Mouse (Mus musculus): ENCODE data around the gene Hnrnpa1. TPM values are rescaled to one million over a fixed set of nuclear protein-coding genes. Genes with fewer than 3 reads are reported as not detected.
A peak's percentile ranks its signal among the peaks of the same experiment; 100 is the strongest.

The Hnrnpa1 gene
- polyA plus RNA-seq, 1 experiment from 2014 or later, result 211 TPM

GRCm38 (mm10) chr15:103285778-103286417, 45.7 kb downstream of the Hnrnpa1 start:
- Histone ChIP-seq H3K27me3 (replicated peaks; ENCODE audit: insufficient read depth, low read length) (no peaks in the 10 kb centered on the region), H3K9me3 (ENCODE audit: low read length) (no peaks in the 10 kb centered on the region), H3K4me1 (ENCODE audit: insufficient read depth, low read depth, low read length) (peaks cover 3% of the 10 kb centered on the region; the same call in 1 of the 2 replicates), H3K36me3 (ENCODE audit: insufficient read depth, low read length) (no peaks in the 10 kb centered on the region), H3K4me3 (ENCODE audit: low read depth, low read length) (no peak overlapping the region), H3K4me2 (replicated peaks; ENCODE audit: low read depth, low read length) (no peak overlapping the region), H3K9ac (replicated peaks; ENCODE audit: low read depth) (no peak overlapping the region), H3K27ac (ENCODE audit: low read length) (peak overlapping the region; percentile 47)
- TF ChIP-seq CTCF (IDR thresholded peaks at IDR 0.05), result no peak
- no peak for TF ChIP-seq EP300 (IDR thresholded peaks at IDR 0.05)
- ATAC-seq (peak; percentile 29), DNase-seq (ENCODE audit: low spot score) (peak; percentile 69)
- WGBS, result 19% methylated on average over 1 of the region's 1 CpGs

- TF ChIP-seq CTCF (IDR thresholded peaks at IDR 0.05) (no peak), EP300 (IDR thresholded peaks at IDR 0.05) (no peak)
- no peak overlapping the region for H3K4me2 ChIP-seq (replicated peaks; ENCODE audit: low read depth, low read length)
- H3K9me3 ChIP-seq (ENCODE audit: low read length), result no peaks in the 10 kb centered on the region
- DNase-seq (ENCODE audit: low spot score) (no peak), ATAC-seq (no peak)
- H3K4me1 ChIP-seq (ENCODE audit: insufficient read depth, low read depth, low read length), result peaks cover 3% of the 10 kb centered on the region; the same call in 1 of the 2 replicates
- no peak overlapping the region for H3K4me3 ChIP-seq (ENCODE audit: low read depth, low read length)
- WGBS, result 67% methylated on average over 5 of the region's 5 CpGs
- no peak overlapping the region for H3K9ac ChIP-seq (replicated peaks; ENCODE audit: low read depth)
- H3K27me3 ChIP-seq (replicated peaks; ENCODE audit: insufficient read depth, low read length), result no peaks in the 10 kb centered on the region
- H3K36me3 ChIP-seq (ENCODE audit: insufficient read depth, low read length), result peaks cover 9% of the 10 kb centered on the region; the same call in 1 of the 2 replicates
- H3K27ac ChIP-seq (ENCODE audit: low read length), result no peak overlapping the region
Observed at GRCm38 (mm10) chr15:103289600-103289999, 49.4 kb downstream of the Hnrnpa1 start.

- H3K9ac ChIP-seq (replicated peaks; ENCODE audit: low read depth), result no peak overlapping the region
- WGBS, result 60% methylated on average over 6 of the region's 6 CpGs
- TF ChIP-seq EP300 (IDR thresholded peaks at IDR 0.05) (no peak), CTCF (IDR thresholded peaks at IDR 0.05) (no peak)
- peaks cover 3% of the 10 kb centered on the region; the same call in 1 of the 2 replicates for H3K4me1 ChIP-seq (ENCODE audit: insufficient read depth, low read depth, low read length)
- no peak overlapping the region for H3K27ac ChIP-seq (ENCODE audit: low read length)
- H3K27me3 ChIP-seq (replicated peaks; ENCODE audit: insufficient read depth, low read length), result no peaks in the 10 kb centered on the region
- peaks cover 9% of the 10 kb centered on the region; the same call in 1 of the 2 replicates for H3K36me3 ChIP-seq (ENCODE audit: insufficient read depth, low read length)
- DNase-seq (ENCODE audit: low spot score) (no peak), ATAC-seq (peak; percentile 31; the same call in 1 of the 2 replicates)
- H3K4me3 ChIP-seq (ENCODE audit: low read depth, low read length), result no peak overlapping the region
- H3K4me2 ChIP-seq (replicated peaks; ENCODE audit: low read depth, low read length), result no peak overlapping the region
- no peaks in the 10 kb centered on the region for H3K9me3 ChIP-seq (ENCODE audit: low read length)
Observed at GRCm38 (mm10) chr15:103290417-103290816, 50.2 kb downstream of the Hnrnpa1 start.

DNA sequence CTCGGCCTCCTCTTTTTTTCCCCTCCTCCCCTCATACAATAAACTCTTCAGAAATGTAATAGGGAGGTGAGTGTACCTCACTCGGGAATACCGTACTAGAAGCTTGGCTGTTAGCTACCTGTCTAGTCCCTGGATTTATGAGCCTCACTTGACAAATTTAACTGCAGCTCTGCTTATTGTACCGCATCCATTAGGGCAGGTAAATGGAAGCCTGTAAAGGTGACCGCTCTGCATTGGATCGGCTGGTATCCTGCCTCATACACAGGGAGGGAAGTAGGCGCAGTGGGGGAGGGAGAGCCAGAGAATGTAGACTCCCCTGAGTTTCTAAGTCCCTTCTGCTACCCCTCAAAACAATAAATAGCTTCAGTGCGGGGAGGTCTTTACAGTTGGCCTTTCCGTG, 50.6 kb downstream of the Hnrnpa1 start:
- Histone ChIP-seq H3K27ac (ENCODE audit: low read length) (no peak overlapping the region), H3K4me2 (replicated peaks; ENCODE audit: low read depth, low read length) (no peak overlapping the region), H3K36me3 (ENCODE audit: insufficient read depth, low read length) (peaks cover 9% of the 10 kb centered on the region; the same call in 1 of the 2 replicates), H3K9ac (replicated peaks; ENCODE audit: low read depth) (no peak overlapping the region), H3K27me3 (replicated peaks; ENCODE audit: insufficient read depth, low read length) (no peaks in the 10 kb centered on the region), H3K4me1 (ENCODE audit: insufficient read depth, low read depth, low read length) (0 out of 2 replicates have a peak, but pooled peaks cover 3% of the 10 kb centered on the region), H3K9me3 (ENCODE audit: low read length) (no peaks in the 10 kb centered on the region), H3K4me3 (ENCODE audit: low read depth, low read length) (no peak overlapping the region)
- DNase-seq (ENCODE audit: low spot score) (no peak), ATAC-seq (no peak)
- 87% methylated on average over 9 of the region's 9 CpGs for WGBS
- TF ChIP-seq CTCF (IDR thresholded peaks at IDR 0.05) (no peak), EP300 (IDR thresholded peaks at IDR 0.05) (no peak)

- Histone ChIP-seq H3K4me2 (replicated peaks; ENCODE audit: low read depth, low read length) (no peak overlapping the region), H3K27me3 (replicated peaks; ENCODE audit: insufficient read depth, low read length) (no peaks in the 10 kb centered on the region), H3K9me3 (ENCODE audit: low read length) (no peaks in the 10 kb centered on the region), H3K4me1 (ENCODE audit: insufficient read depth, low read depth, low read length) (no peaks in the 10 kb centered on the region), H3K9ac (replicated peaks; ENCODE audit: low read depth) (no peak overlapping the region), H3K27ac (ENCODE audit: low read length) (no peak overlapping the region), H3K36me3 (ENCODE audit: insufficient read depth, low read length) (peaks cover 12% of the 10 kb centered on the region; the same call in 1 of the 2 replicates), H3K4me3 (ENCODE audit: low read depth, low read length) (no peak overlapping the region)
- no peak for TF ChIP-seq CTCF (IDR thresholded peaks at IDR 0.05)
- TF ChIP-seq EP300 (IDR thresholded peaks at IDR 0.05), result no peak
- no peak for DNase-seq (ENCODE audit: low spot score)
- 87% methylated on average over 4 of the region's 4 CpGs for WGBS
- no peak for ATAC-seq
Observed at GRCm38 (mm10) chr15:103292673-103293345, 52.6 kb downstream of the Hnrnpa1 start.

GRCm38 (mm10) chr15:103293375-103293774, 53.1 kb downstream of the Hnrnpa1 start:
- 98% methylated on average over 2 of the region's 2 CpGs for WGBS
- ATAC-seq, result no peak
- no peaks in the 10 kb centered on the region for H3K4me1 ChIP-seq (ENCODE audit: insufficient read depth, low read depth, low read length)

More at GRCm38 (mm10) chr15:103293375-103293774, 53.1 kb downstream of the Hnrnpa1 start:
- H3K9me3 ChIP-seq (ENCODE audit: low read length), result no peaks in the 10 kb centered on the region
- no peaks in the 10 kb centered on the region for H3K27me3 ChIP-seq (replicated peaks; ENCODE audit: insufficient read depth, low read length)
- H3K4me3 ChIP-seq (ENCODE audit: low read depth, low read length), result no peak overlapping the region
- no peak overlapping the region for H3K9ac ChIP-seq (replicated peaks; ENCODE audit: low read depth)
- H3K4me2 ChIP-seq (replicated peaks; ENCODE audit: low read depth, low read length), result no peak overlapping the region
- H3K36me3 ChIP-seq (ENCODE audit: insufficient read depth, low read length), result peaks cover 12% of the 10 kb centered on the region; the same call in 1 of the 2 replicates
- H3K27ac ChIP-seq (ENCODE audit: low read length), result no peak overlapping the region
- TF ChIP-seq EP300 (IDR thresholded peaks at IDR 0.05) (no peak), CTCF (IDR thresholded peaks at IDR 0.05) (peak; percentile 39)
- no peak for DNase-seq (ENCODE audit: low spot score)
